ENCODE assay signal across 8 mouse cellular contexts in the genomic region with DNA sequence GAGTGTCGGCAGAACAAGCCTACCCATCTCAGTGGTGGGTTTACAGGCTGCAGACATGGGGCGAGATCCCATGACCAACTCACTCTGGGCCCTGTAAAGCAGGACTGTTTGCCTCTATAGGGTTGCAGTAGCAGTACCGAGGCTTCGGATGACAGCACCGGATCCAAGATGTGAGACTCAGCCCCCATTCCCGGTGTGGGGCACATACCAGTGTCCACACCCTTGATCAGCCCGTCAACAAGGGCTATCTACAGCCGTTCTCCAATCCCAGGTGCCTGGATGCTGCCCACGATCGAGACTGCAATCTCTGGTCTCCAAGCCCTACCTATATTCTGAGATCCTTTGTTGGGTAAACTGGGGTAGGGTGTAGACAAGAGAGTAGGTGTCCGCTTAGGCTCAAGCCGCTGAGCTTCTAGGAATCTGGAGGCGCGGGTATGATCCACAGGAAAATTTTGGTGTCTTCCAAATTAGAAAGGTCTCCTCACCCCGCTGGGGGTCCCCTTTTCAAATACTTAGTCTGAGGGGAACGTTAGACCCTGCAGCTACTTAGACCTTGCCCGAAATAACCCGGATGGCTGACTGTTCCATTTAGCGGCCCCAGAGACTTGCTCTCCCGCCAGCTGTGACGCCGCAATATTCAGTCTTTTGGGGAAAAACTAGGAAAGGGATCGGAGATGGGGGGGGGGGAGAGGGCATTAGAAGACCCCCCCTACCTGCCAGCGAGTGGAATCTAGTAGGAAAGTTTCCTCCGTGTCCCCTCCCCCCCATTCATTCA. TPM values are rescaled to one million over a fixed set of nuclear protein-coding genes. Genes with fewer than 3 reads are reported as not detected.
DNase-seq lines count a peak whose midpoint lies in the region; ATAC-seq and TF ChIP-seq lines count a peak whose summit lies in the region.

No protein-coding gene starts in this region.

- no peak overlapping the region for H3K27ac ChIP-seq in liver, adult 2 months (replicated peaks; ENCODE audit: insufficient read depth, low read depth, low read length)
- H3K27ac ChIP-seq in intestine, embryonic 15.5 days = peak overlapping the region; percentile 42; the same call in 1 of the 2 replicates
- H3K27ac ChIP-seq in neural tube, embryonic 12.5 days = peak overlapping the region; percentile 57

- no peak for TF ChIP-seq CTCF in liver, adult 2 months (IDR thresholded peaks at IDR 0.05; ENCODE audit: low read depth, low read length)

- no peak for ATAC-seq in intestine, embryonic 15.5 days
- no peak for ATAC-seq in neural tube, embryonic 12.5 days (ENCODE audit: low FRiP score, low read depth)

- peak overlapping the region; percentile 86 for H3K4me3 ChIP-seq in liver, adult 2 months (ENCODE audit: insufficient read depth, low read depth, low read length)
- H3K4me3 ChIP-seq in intestine, embryonic 15.5 days (replicated peaks) = peak overlapping the region; percentile 68
- peak overlapping the region; percentile 76 for H3K4me3 ChIP-seq in neural tube, embryonic 12.5 days

- no peaks in the 10 kb centered on the region for H3K36me3 ChIP-seq in liver, adult 2 months (ENCODE audit: control insufficient read depth, insufficient read depth, low read length)
- H3K36me3 ChIP-seq in intestine, embryonic 15.5 days = no peaks in the 10 kb centered on the region
- H3K36me3 ChIP-seq in neural tube, embryonic 12.5 days = peaks cover 25% of the 10 kb centered on the region

- H3K4me1 ChIP-seq in liver, adult 2 months (ENCODE audit: control insufficient read depth, insufficient read depth, low read length) = peaks cover 2% of the 10 kb centered on the region; the same call in 1 of the 2 replicates
- peaks cover 29% of the 10 kb centered on the region for H3K4me1 ChIP-seq in intestine, embryonic 15.5 days (replicated peaks)
- H3K4me1 ChIP-seq in neural tube, embryonic 12.5 days = peaks cover 53% of the 10 kb centered on the region

- H3K27me3 ChIP-seq in liver, adult 2 months (ENCODE audit: control insufficient read depth, insufficient read depth, low read length) = peaks cover 22% of the 10 kb centered on the region
- peaks cover 59% of the 10 kb centered on the region for H3K27me3 ChIP-seq in intestine, embryonic 15.5 days (replicated peaks)
- peaks cover 17% of the 10 kb centered on the region; the same call in 1 of the 2 replicates for H3K27me3 ChIP-seq in neural tube, embryonic 12.5 days (replicated peaks)

- no peak for TF ChIP-seq POLR2A in liver, adult 2 months (IDR thresholded peaks at IDR 0.05; ENCODE audit: extremely low read depth, insufficient read depth, low read length)

- H3K9ac ChIP-seq in liver, adult 2 months (ENCODE audit: low read depth, low read length) = peak overlapping the region; percentile 74
- H3K9ac ChIP-seq in intestine, embryonic 15.5 days = peak overlapping the region; percentile 68
- H3K9ac ChIP-seq in neural tube, embryonic 12.5 days = peak overlapping the region; percentile 93

- H3K4me2 ChIP-seq in intestine, embryonic 15.5 days (replicated peaks) = peak overlapping the region; percentile 97
- H3K4me2 ChIP-seq in neural tube, embryonic 12.5 days (replicated peaks) = peak overlapping the region; percentile 85

- DNase-seq in liver, adult 2 months (ENCODE audit: extremely low read depth, low read depth, low spot score) = no peak
- DNase-seq in liver = no peak
- DNase-seq in embryo, embryonic 9.5 days (ENCODE audit: extremely low spot score) = peak; percentile 40
- no peak for DNase-seq in adrenal gland, adult 8-10 months
- no peak for DNase-seq in thymus, postnatal 0 days (ENCODE audit: low spot score)
- no peak for DNase-seq in thymus, postnatal 14 days

- 16% methylated on average over 25 of the region's 25 CpGs for WGBS in liver, adult 2 months
- WGBS in intestine, embryonic 15.5 days = 8% methylated on average over 24 of the region's 25 CpGs
- 5% methylated on average over 25 of the region's 25 CpGs for WGBS in neural tube, embryonic 12.5 days

- no peaks in the 10 kb centered on the region for H3K9me3 ChIP-seq in intestine, embryonic 15.5 days
- H3K9me3 ChIP-seq in neural tube, embryonic 12.5 days = no peaks in the 10 kb centered on the region

- H3K79me2 ChIP-seq in liver, adult 2 months (ENCODE audit: control insufficient read depth, insufficient read depth, low read length) = no peaks in the 10 kb centered on the region

RNA-seq across cellular contexts. Expression of gene Mapk11, which starts 0.7 kb away (rescaled TPM):
- total RNA-seq in liver, adult 2 months (2014; rRNA removed) = 0.74 and 1.1 TPM in 2 replicates
- polyA plus RNA-seq in liver, adult 2 months (2012; rRNA removed) = 1.1 and 1.3 TPM in 2 replicates
- 5.8 and 6.0 TPM in 2 replicates for polyA plus RNA-seq in intestine, embryonic 15.5 days (2015; fragmentation: Nextera tagmentation; extraction: Ambion mirVana)
- 45.7 and 46.6 TPM in 2 replicates for polyA plus RNA-seq in neural tube, embryonic 12.5 days (2016; fragmentation: Nextera tagmentation; extraction: Ambion mirVana)
- 1 to 10 TPM; 4.6 to 7.7 (median 6.3) TPM for total RNA-seq in adrenal gland, adult 8-10 months (2022)
- 4.9 and 5.6 TPM in 2 replicates for polyA plus RNA-seq in thymus, postnatal 0 days (2015; fragmentation: Nextera tagmentation; extraction: Ambion mirVana)

RNA-seq across cellular contexts. Expression of gene Mapk12, which starts 8.2 kb away (rescaled TPM):
- 2.4 and 3.3 TPM in 2 replicates for total RNA-seq in liver, adult 2 months (2014; rRNA removed)
- polyA plus RNA-seq in liver, adult 2 months (2012; rRNA removed) = 1.6 and 2.1 TPM in 2 replicates
- polyA plus RNA-seq in intestine, embryonic 15.5 days (2015; fragmentation: Nextera tagmentation; extraction: Ambion mirVana) = 3.6 and 4.2 TPM in 2 replicates
- polyA plus RNA-seq in neural tube, embryonic 12.5 days (2016; fragmentation: Nextera tagmentation; extraction: Ambion mirVana) = 11.7 and 13.4 TPM in 2 replicates
- total RNA-seq in adrenal gland, adult 8-10 months (2022) = 10 to 100 TPM; 10.5 to 22.7 (median 14.3) TPM
- polyA plus RNA-seq in thymus, postnatal 0 days (2015; fragmentation: Nextera tagmentation; extraction: Ambion mirVana) = 1.2 TPM in 2 replicates

RNA-seq across cellular contexts. Expression of gene Hdac10, which starts 20.2 kb away (rescaled TPM):
- total RNA-seq in liver, adult 2 months (2014; rRNA removed) = 10.0 and 10.5 TPM in 2 replicates
- polyA plus RNA-seq in liver, adult 2 months (2012; rRNA removed) = 16.8 and 22.0 TPM in 2 replicates
- 20.3 and 20.8 TPM in 2 replicates for polyA plus RNA-seq in intestine, embryonic 15.5 days (2015; fragmentation: Nextera tagmentation; extraction: Ambion mirVana)
- 23.6 and 25.1 TPM in 2 replicates for polyA plus RNA-seq in neural tube, embryonic 12.5 days (2016; fragmentation: Nextera tagmentation; extraction: Ambion mirVana)
- total RNA-seq in adrenal gland, adult 8-10 months (2022) = 10 to 100 TPM; 13.2 to 23.1 (median 18.0) TPM
- polyA plus RNA-seq in thymus, postnatal 0 days (2015; fragmentation: Nextera tagmentation; extraction: Ambion mirVana) = 16.4 and 17.7 TPM in 2 replicates

RNA-seq across cellular contexts. Expression of gene Tubgcp6, which starts 25.8 kb away (rescaled TPM):
- total RNA-seq in liver, adult 2 months (2014; rRNA removed) = 6.5 and 7.5 TPM in 2 replicates
- polyA plus RNA-seq in liver, adult 2 months (2012; rRNA removed) = 9.1 and 13.2 TPM in 2 replicates
- 10.5 and 12.6 TPM in 2 replicates for polyA plus RNA-seq in intestine, embryonic 15.5 days (2015; fragmentation: Nextera tagmentation; extraction: Ambion mirVana)
- polyA plus RNA-seq in neural tube, embryonic 12.5 days (2016; fragmentation: Nextera tagmentation; extraction: Ambion mirVana) = 18.7 and 20.6 TPM in 2 replicates
- total RNA-seq in adrenal gland, adult 8-10 months (2022) = 10 to 100 TPM; 16.0 to 24.6 (median 20.3) TPM
- polyA plus RNA-seq in thymus, postnatal 0 days (2015; fragmentation: Nextera tagmentation; extraction: Ambion mirVana) = 9.8 and 12.5 TPM in 2 replicates

RNA-seq across cellular contexts. Expression of gene Plxnb2, which starts 31.9 kb away (rescaled TPM):
- 80.0 and 111 TPM in 2 replicates for total RNA-seq in liver, adult 2 months (2014; rRNA removed)
- 189 and 199 TPM in 2 replicates for polyA plus RNA-seq in liver, adult 2 months (2012; rRNA removed)
- polyA plus RNA-seq in intestine, embryonic 15.5 days (2015; fragmentation: Nextera tagmentation; extraction: Ambion mirVana) = 107 and 118 TPM in 2 replicates
- polyA plus RNA-seq in neural tube, embryonic 12.5 days (2016; fragmentation: Nextera tagmentation; extraction: Ambion mirVana) = 123 and 126 TPM in 2 replicates
- total RNA-seq in adrenal gland, adult 8-10 months (2022) = 100 to 1,000 TPM; 153 to 177 (median 157) TPM
- 19.0 and 19.4 TPM in 2 replicates for polyA plus RNA-seq in thymus, postnatal 0 days (2015; fragmentation: Nextera tagmentation; extraction: Ambion mirVana)
